Mouse (Mus musculus) thymus, postnatal 25 days (tissue): Measurements from ENCODE around the gene Ctdsp1.

Experiments used
- DNase-seq: peaks from one replicate; pipeline ENCODE4 v3.0.0; 2022

Gene Ctdsp1

GRCm38 (mm10) chr1:74379058-74379504 is 12.2 kb upstream of the Ctdsp1 start:
- DNase-seq: no peak

GRCm38 (mm10) chr1:74380484-74380883 is 10.8 kb upstream of the Ctdsp1 start:
- no peak for DNase-seq

- no peak for DNase-seq
Measured at GRCm38 (mm10) chr1:74381588-74382021, 9.7 kb upstream of the Ctdsp1 start.

- DNase-seq: no peak
Measured at GRCm38 (mm10) chr1:74383385-74383784, 7.9 kb upstream of the Ctdsp1 start.

- DNase-seq: no peak
Measured at GRCm38 (mm10) chr1:74384525-74384924, 6.8 kb upstream of the Ctdsp1 start.

- DNase-seq: no peak
Measured at GRCm38 (mm10) chr1:74385064-74385463, 6.2 kb upstream of the Ctdsp1 start.

GRCm38 (mm10) chr1:74385531-74385930 is 5.8 kb upstream of the Ctdsp1 start:
- DNase-seq: no peak

GRCm38 (mm10) chr1:74386363-74386713 is 5.0 kb upstream of the Ctdsp1 start:
- no peak for DNase-seq

- DNase-seq: peak; percentile 97
Measured at GRCm38 (mm10) chr1:74386714-74387385, 4.5 kb upstream of the Ctdsp1 start.

GRCm38 (mm10) chr1:74387386-74387988 is 3.8 kb upstream of the Ctdsp1 start:
- DNase-seq: no peak

- DNase-seq: no peak
Measured at GRCm38 (mm10) chr1:74388398-74388920, 2.9 kb upstream of the Ctdsp1 start.

GRCm38 (mm10) chr1:74389831-74390286 is 1.4 kb upstream of the Ctdsp1 start:
- peak; percentile 69 for DNase-seq

- peak; percentile 77 for DNase-seq
Measured at GRCm38 (mm10) chr1:74390287-74390906, 912 bp upstream of the Ctdsp1 start.

GRCm38 (mm10) chr1:74391844-74392441 is 634 bp downstream of the Ctdsp1 start:
- peak; percentile 83 for DNase-seq

- no peak for DNase-seq
Measured at GRCm38 (mm10) chr1:74392446-74392994, 1.2 kb downstream of the Ctdsp1 start.

- no peak for DNase-seq
Measured at GRCm38 (mm10) chr1:74393010-74393409, 1.7 kb downstream of the Ctdsp1 start.

GRCm38 (mm10) chr1:74393697-74394096 is 2.4 kb downstream of the Ctdsp1 start:
- no peak for DNase-seq

- no peak for DNase-seq
Measured at GRCm38 (mm10) chr1:74394311-74394710, 3.0 kb downstream of the Ctdsp1 start.

- no peak for DNase-seq
Measured at GRCm38 (mm10) chr1:74394858-74395257, 3.5 kb downstream of the Ctdsp1 start.

- DNase-seq: no peak
Measured at GRCm38 (mm10) chr1:74395290-74395689, 4.0 kb downstream of the Ctdsp1 start.

GRCm38 (mm10) chr1:74396456-74397222 is 5.3 kb downstream of the Ctdsp1 start:
- DNase-seq: peak; percentile 13

- peak; percentile 87 for DNase-seq
Measured at GRCm38 (mm10) chr1:74397268-74397918, 6.1 kb downstream of the Ctdsp1 start.
